Mouse (Mus musculus): ENCODE data around the gene Efl1. TPM values are rescaled to one million over a fixed set of nuclear protein-coding genes. Genes with fewer than 3 reads are reported as not detected.

Efl1 gene
- total RNA-seq, 1 experiment from 2014 or later = 34.4 TPM

Other genes starting within 250 kb of the Efl1 start
- 0.55 and 0.81 TPM in 2 replicates for gene Saxo2, start 86 bp upstream of the Efl1 start, total RNA-seq (2017)
- 10.7 and 11.7 TPM in 2 replicates for gene Mex3b, start 218.7 kb downstream of the Efl1 start, total RNA-seq (2017)

Data from hematopoietic stem cell, adult 5-6 weeks (primary cell).